Mouse (Mus musculus): ENCODE measurements around the gene Frrs1l.

Gene Frrs1l

GRCm38 (mm10) chr4:56990215-56990584 lies at the start of gene Frrs1l:
Gene Frrs1l, minus strand, starts transcription at chr4:56990391.
- DNase-seq, result no peak

- DNase-seq, result no peak
These were observed 49.2 kb upstream of the Frrs1l start for GRCm38 (mm10) chr4:57039127-57040031.

DNA sequence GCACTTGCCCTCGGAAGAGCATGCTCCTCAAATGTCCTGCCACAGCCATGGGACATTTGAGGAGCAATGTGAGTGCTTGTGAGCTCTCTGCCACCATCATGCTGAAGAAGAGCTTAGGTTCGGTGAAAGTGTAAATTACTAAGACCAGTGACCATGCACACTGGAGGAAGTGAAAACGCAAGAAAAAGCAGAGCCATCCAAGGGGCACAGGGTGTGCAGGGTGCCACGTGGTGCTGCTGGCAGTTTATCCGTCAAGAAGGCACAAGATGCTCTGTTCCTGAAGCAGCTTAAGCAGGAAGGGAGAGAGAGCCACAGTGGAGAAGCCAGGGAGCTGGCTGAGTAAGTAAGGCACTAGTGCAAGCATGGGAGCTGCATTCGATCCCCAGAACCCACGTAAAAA lies 47.4 kb upstream of the Frrs1l start:
- DNase-seq, result no peak

DNA sequence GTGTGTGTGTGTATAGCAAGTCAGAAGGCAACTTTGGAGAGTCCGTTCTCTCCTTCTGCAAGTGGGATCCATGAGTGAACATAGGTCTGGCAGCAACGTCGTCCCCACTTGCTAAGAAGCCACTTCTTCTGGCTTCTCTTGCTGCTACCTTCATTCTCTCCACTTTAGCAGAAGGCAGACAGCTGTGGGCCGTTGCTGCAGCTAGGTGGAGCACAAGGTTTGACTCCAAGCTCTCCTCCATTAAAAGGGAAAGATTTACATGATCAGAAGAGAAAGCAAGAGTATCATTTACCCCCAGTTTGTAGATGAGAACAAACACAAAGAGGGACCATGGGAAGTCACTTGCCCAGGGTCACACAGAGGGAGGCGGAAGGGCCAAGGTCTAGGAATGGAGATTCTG lies 44.0 kb upstream of the Frrs1l start:
- DNase-seq, result no peak

DNA sequence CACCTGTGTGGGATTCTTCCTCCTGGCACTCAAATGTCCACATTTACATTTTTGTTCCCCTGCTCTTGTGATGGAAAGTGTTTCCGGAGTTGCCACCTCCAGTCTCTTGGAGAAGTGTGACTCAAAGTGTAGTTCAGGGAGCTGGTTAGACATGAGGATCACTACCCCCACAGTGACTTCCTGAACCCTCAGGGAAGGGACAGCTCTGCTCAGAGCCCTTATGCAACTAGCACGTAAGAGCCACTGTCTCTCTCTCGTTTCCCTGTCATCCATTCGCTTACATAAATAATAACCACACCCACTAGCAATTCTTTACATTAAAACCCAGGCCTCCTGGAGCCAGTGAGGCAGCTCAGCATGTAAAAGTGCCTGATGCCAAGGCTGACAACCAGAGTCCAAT lies 41.2 kb upstream of the Frrs1l start:
- no peak for DNase-seq

DNA sequence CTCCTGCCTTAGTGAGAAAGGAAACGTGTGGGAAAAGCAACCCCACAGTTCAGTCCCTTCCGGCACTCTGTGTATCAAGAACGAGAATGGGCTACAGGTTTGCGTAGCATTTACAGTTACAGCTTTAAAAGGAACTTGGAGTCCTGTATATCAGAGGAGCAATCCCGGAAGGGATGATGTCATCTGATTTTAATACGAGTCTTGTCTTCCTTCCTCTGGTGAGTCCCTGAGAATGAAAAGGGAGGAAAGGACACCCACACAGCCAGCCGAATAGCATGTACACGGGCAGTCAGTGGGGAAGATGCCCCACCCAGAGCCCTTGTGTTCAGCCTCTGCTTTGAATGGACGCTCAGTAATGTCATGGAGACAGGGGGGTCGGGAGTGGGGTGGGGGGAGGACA lies 37.8 kb upstream of the Frrs1l start:
- DNase-seq, result no peak

- no peak for DNase-seq
These were observed 33.3 kb upstream of the Frrs1l start for GRCm38 (mm10) chr4:57023527-57023926.

DNA sequence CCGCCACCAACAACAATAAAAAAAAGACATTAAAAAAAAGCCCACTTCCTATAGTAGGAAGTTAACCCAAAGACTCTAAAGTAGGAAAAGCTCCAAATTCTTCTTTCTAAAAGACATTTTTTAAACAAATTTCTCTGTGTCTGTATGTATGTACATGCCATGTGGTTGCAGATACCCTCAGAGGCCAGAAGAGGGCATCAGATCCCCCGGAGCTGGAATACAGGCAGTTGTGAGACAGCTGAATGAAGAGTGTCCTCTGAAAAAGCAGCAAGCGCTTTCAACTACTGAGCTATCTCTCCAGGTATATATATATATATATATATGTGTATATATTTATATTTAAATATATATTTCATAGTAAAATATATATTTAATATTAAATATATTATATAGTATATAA lies 31.1 kb upstream of the Frrs1l start:
- DNase-seq, result no peak

GRCm38 (mm10) chr4:57017229-57017628 lies 27.0 kb upstream of the Frrs1l start:
- peak; percentile 66 for DNase-seq

GRCm38 (mm10) chr4:57016366-57017171 lies 26.4 kb upstream of the Frrs1l start:
- DNase-seq, result no peak

- DNase-seq, result no peak
These were observed 24.8 kb upstream of the Frrs1l start for GRCm38 (mm10) chr4:57015032-57015431.

GRCm38 (mm10) chr4:57011454-57012046 lies 21.4 kb upstream of the Frrs1l start:
- DNase-seq, result no peak

DNA sequence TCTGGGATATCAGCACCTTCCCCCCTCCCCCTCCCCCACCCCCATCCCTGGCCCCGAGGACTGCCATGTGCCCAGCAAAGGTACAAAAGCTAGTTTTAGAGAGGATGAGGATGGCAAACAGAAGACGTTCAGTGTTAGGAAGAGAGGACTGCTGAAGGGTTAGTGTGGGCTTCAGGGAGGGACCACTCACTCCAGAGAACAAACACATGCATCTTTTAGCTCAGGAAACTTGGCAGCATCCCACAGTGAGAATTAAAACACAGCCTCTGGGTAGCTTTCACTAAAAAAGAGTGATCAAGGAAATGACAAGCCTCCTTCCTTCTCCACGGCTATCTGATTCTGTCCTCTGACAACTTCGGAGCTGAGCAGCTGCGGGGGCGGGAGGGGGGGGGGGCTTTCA lies 20.7 kb upstream of the Frrs1l start:
- DNase-seq, result no peak

DNA sequence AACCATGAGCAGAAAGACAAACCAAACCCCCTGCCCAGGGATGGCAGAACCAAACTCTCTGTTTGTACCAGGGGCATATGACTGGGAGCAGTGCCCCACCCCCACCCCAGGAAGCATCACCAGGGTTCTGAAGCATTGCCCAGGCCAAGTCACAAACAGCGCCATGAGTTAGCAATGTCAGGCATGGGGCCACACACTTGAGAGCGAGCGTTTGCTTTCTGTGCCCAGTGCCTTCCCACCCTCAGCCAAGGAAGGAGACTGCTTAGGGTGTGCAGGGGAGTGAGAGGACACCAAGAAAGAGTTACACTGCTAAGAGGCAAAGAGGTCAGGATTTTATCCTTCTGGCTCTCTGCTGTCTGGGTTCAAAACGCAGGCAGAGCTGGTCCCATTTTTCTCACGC lies 20.2 kb upstream of the Frrs1l start:
- no peak for DNase-seq

DNA sequence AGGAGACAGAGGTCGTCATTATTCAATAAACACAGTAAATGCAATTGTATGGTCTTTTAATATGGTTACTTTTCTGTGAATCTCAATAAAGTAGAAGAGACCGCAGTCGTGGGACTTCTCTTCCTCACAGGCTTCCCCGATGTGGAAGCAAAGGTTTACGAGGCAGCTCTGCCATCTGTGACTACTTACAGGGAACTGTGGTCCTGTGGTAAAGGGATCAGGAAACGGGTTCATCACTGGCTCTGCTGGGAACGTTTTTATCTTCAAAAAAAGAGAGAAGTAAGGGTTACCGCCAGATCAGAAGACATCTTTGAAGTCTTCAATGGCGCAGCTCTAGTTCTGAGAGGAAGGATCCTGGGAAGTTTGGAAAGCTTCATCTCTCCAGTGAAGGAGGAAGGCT lies 17.5 kb upstream of the Frrs1l start:
- DNase-seq, result no peak

GRCm38 (mm10) chr4:57005011-57005410 lies 14.8 kb upstream of the Frrs1l start:
- DNase-seq, result no peak

- no peak for DNase-seq
These were observed 13.7 kb upstream of the Frrs1l start for GRCm38 (mm10) chr4:57003886-57004285.

DNA sequence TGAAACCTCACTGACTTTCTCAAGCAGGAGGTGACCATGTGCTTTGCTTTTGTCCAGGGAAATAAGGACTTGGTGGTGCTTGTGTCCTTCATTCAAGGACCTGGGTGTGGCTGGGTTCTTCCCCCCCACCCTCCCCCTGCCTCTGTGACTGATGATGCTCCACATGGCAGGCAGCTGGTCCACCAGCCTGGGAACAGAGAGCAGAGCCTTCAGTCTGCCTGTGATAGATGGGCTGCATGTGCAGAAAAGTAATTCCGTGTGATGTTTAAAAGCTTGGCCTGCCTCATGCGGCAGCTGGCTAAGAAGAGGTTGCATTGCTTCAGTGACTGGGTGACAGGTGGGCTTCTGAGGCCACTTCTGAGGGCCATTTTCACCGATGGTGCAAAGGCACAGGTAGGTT lies 12.6 kb upstream of the Frrs1l start:
- DNase-seq, result no peak

- no peak for DNase-seq
These were observed 11.2 kb upstream of the Frrs1l start for GRCm38 (mm10) chr4:57001437-57001836.

DNA sequence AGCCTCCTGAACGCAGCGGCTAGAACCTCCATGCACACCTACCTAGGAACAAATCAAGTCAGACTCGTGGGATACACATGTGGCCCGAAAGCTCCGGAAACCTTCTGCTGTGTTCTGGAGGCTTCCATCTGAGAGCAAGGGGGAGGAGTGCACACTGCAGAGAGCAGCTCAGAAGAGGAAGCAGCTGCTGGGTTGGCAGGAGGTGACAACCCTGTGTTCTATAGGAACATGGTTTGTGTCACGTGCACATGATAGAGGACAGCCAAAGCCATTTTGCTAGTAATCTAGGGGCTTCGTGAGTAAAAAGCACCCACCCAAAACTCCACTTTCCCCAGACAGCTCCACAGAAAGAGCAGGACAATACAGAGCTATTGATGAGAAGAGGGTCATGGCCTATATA lies 3.1 kb upstream of the Frrs1l start:
- no peak for DNase-seq

GRCm38 (mm10) chr4:56991951-56992350 lies 1.8 kb upstream of the Frrs1l start:
- no peak for DNase-seq

GRCm38 (mm10) chr4:56989431-56990214 lies 568 bp downstream of the Frrs1l start:
- DNase-seq, result no peak

Data from kidney, postnatal 14 days (tissue).